Mouse (Mus musculus) embryonic facial prominence, embryonic 13.5 days (tissue): ENCODE results near the gene Btnl10. TPM values are rescaled to one million over a fixed set of nuclear protein-coding genes. Genes with fewer than 3 reads are reported as not detected.
"Not testable (repeated sequence)": the region's sequence is repeated elsewhere in the genome, so short reads cannot be mapped to it uniquely, and the experiment has no call there.

Experiments
- ATAC-seq: fragments of 200-750 bp; cut with Nextera tagmentation; 2 replicates; pipeline ENCODE4 v1.8.0; 2017; ENCODE audit warnings: low read depth; ENCODE audit not compliant: insufficient number of reproducible peaks, insufficient read depth, low FRiP score, low TSS enrichment
- H3K27ac ChIP-seq: fragments of 300-500 bp; sonication (generic); 2 replicates; pipeline ENCODE4 v1.5.1; 2015; ENCODE audit warnings: moderate library complexity, mild to moderate bottlenecking, inconsistent platforms
- H3K27me3 ChIP-seq: fragments of 300-500 bp; sonication (generic); 2 replicates; pipeline ENCODE4 v1.6.1; 2015; ENCODE audit warnings: mild to moderate bottlenecking, inconsistent platforms
- H3K36me3 ChIP-seq: fragments of 300-500 bp; sonication (generic); 2 replicates; pipeline ENCODE4 v1.6.1; 2015; ENCODE audit warnings: mild to moderate bottlenecking, inconsistent platforms
- H3K4me1 ChIP-seq: fragments of 300-500 bp; sonication (generic); 2 replicates; pipeline ENCODE4 v1.6.1; 2015; ENCODE audit warnings: inconsistent platforms
- H3K4me2 ChIP-seq: fragments of 300-500 bp; sonication (generic); 2 replicates; pipeline ENCODE4 v1.6.1; 2015; ENCODE audit warnings: moderate library complexity, mild to moderate bottlenecking, inconsistent platforms
- H3K4me3 ChIP-seq: fragments of 300-500 bp; sonication (generic); 2 replicates; pipeline ENCODE4 v1.5.1; 2015; ENCODE audit warnings: mild to moderate bottlenecking, inconsistent platforms
- H3K9ac ChIP-seq: fragments of 300-500 bp; sonication (generic); 2 replicates; pipeline ENCODE4 v1.6.1; 2015; ENCODE audit warnings: mild to moderate bottlenecking, inconsistent platforms
- H3K9me3 ChIP-seq: fragments of 300-500 bp; sonication (generic); 2 replicates; pipeline ENCODE4 v1.6.1; 2016; ENCODE audit warnings: inconsistent platforms
- WGBS: fragments of 180-500 bp; shearing (Covaris S2); methylation state at CpG from one replicate; pipeline ENCODE4 v1.1.7; 2015; ENCODE audit warnings: mixed read lengths; 5-methylcytosine and 5-hydroxymethylcytosine counted together
- polyA plus RNA-seq: library from polyadenylated mRNA; unstranded; fragments of >200 nt; fragmentation: Nextera tagmentation; extraction: Ambion mirVana; gene quantifications from 2 replicates; pipeline ENCODE4 v1.2.1, GENCODE M21; 2015

Btnl10 gene
- polyA plus RNA-seq, 1 experiment from 2014 or later = not detected

DNA sequence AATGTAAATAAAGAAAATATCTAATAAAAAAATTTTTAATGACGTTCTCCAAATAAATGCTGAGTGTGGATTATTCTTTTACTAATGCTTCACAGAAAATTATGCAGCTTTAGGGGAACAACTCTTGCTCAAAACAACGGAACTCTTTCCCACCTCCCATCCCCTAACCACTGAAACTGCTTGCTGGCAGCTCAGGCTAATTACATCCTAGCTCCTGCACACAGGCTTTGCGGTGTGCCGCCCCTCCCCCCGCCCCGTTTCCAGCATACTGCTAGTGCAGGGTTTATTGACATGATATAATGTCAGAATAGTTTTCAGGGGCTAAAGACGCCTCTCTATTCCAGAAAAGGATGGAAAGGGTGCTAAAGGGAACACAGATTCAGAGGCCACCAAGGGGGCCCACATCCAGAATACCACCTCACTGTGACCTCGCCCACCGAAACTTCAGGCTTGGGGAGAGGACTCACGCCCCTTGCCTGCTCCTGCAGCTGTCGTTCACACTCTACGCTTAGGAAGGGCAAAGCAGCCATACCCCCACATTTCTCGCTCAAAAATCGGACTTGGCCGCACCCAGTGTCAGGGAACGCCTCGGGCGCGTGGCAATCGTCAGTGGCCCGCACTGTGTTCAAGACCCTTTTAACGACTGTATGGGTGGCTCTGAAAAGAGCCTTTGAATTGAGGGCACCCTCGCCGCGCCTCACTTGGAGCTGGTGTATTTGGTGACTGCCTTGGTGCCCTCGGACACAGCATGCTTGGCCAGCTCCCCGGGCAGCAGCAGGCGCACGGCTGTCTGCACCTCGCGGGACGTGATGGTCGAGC is 35.9 kb downstream of the Btnl10 start:
- ATAC-seq = no peak
- peak overlapping the region; percentile 98 for H3K27ac ChIP-seq
- no peaks in the 10 kb centered on the region for H3K9me3 ChIP-seq
- peaks cover 40% of the 10 kb centered on the region for H3K4me1 ChIP-seq
- peak overlapping the region; percentile 78 for H3K9ac ChIP-seq
- H3K4me3 ChIP-seq = peak overlapping the region; percentile 84
- H3K36me3 ChIP-seq = peaks cover 8% of the 10 kb centered on the region
- H3K4me2 ChIP-seq = peak overlapping the region; percentile 94
- H3K27me3 ChIP-seq = peaks cover 24% of the 10 kb centered on the region
- WGBS = under 1% methylated on average over 33 of the region's 33 CpGs

DNA sequence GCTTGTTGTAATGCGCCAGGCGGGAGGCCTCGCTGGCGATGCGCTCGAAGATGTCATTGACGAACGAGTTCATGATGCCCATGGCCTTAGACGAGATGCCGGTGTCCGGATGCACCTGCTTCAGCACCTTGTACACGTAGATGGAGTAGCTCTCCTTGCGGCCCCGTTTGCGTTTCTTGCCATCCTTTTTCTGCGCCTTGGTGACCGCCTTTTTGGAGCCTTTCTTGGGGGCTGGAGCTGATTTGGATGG is 36.4 kb downstream of the Btnl10 start:
- H3K27me3 ChIP-seq = peaks cover 24% of the 10 kb centered on the region
- H3K4me2 ChIP-seq = peak overlapping the region; percentile 94
- H3K4me3 ChIP-seq = peak overlapping the region; percentile 84
- peaks cover 41% of the 10 kb centered on the region for H3K4me1 ChIP-seq
- H3K9me3 ChIP-seq, H3K36me3 ChIP-seq, ATAC-seq: not testable (repeated sequence)
- WGBS = under 1% methylated on average over 17 of the region's 17 CpGs
- peak overlapping the region; percentile 98 for H3K27ac ChIP-seq
- peak overlapping the region; percentile 78 for H3K9ac ChIP-seq

DNA sequence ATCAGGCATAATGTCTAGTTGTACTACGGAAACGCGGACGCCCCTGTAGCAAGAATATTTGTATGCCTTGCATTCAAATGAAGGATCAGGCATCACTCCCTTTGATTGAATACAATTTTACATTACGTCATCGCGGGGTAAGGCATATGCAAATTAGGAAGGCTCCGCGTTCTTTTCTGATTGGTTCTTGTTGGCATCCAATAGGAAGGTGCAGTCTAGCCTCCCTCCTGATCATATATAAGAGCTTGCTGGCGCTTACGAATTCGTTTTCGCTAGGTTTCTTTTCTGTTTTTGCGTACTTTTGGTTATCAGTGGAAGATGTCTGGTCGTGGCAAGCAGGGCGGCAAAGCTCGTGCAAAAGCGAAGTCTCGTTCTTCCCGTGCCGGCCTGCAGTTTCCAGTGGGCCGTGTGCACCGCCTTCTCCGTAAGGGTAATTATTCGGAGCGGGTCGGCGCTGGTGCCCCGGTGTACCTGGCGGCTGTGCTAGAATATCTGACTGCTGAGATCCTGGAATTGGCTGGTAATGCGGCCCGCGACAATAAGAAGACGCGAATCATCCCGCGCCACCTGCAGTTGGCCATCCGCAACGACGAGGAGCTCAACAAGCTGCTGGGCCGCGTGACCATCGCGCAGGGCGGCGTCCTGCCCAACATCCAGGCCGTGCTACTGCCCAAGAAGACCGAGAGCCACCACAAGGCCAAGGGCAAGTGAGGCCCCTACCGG is 36.9 kb downstream of the Btnl10 start, which contains the start of the genes Hist3h2a and Trim17:
Gene Hist3h2a, plus strand, starts transcription at position 266 of the 723 bp plus-strand sequence.
Gene Trim17, plus strand, starts transcription at position 266 of the 723 bp plus-strand sequence.
- ATAC-seq = peak; percentile 90
- Histone ChIP-seq H3K4me2 (peak within 1 kb of the TSS; percentile 94), H3K27me3 (peaks cover 24% of the 10 kb centered on the region), H3K4me3 (peak within 1 kb of the TSS; percentile 84), H3K27ac (peak within 1 kb of the TSS; percentile 98), H3K36me3 (peaks cover 8% of the 10 kb centered on the region), H3K9me3 (no peaks in the 10 kb centered on the region), H3K9ac (peak within 1 kb of the TSS; percentile 96), H3K4me1 (peaks cover 43% of the 10 kb centered on the region)
- under 1% methylated on average over 49 of the region's 49 CpGs for whole genome bisulfite sequencing

DNA sequence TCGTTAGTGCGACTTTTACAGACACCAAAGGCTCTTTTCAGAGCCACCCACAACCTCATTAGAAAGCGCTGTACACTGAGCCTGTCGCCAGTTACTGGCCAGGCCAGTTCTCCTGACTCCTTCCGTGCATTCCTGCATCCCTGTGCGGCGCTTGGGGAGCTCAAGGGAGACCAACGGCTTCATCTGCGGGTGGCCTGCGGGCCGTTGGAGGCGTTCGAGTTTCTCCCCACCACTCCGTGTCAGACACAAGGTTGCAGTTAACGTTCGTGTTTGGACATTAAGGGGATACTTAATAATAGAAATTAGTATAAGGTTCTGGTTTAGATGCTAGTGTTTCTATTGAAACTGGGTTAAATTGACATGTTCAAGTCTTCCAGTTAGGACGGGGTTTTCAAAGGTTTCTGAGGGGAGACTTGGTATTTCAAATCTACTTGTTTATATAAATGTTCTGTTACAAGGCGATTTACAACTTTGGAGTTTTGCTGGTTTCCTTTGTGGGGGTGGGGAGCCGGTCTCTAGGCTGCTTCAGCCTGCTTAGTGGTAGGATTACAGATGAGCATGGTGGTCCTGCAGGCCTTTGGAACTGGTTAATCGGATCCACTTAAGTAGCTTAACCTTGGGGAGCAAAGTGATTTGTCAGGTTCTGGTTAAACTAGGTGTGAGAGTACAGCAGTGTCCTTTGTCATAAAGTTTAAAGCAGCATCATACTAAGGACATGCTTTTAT is 37.6 kb downstream of the Btnl10 start:
- Histone ChIP-seq H3K27ac (peak overlapping the region; percentile 98), H3K9ac (peak overlapping the region; percentile 96), H3K4me2 (peak overlapping the region; percentile 94), H3K4me3 (peak overlapping the region; percentile 84), H3K4me1 (peaks cover 40% of the 10 kb centered on the region), H3K27me3 (peaks cover 20% of the 10 kb centered on the region), H3K36me3 (peaks cover 8% of the 10 kb centered on the region), H3K9me3 (no peaks in the 10 kb centered on the region)
- WGBS = under 1% methylated on average over 20 of the region's 20 CpGs
- ATAC-seq = peak; percentile 26; the same call in 1 of the 2 replicates

DNA sequence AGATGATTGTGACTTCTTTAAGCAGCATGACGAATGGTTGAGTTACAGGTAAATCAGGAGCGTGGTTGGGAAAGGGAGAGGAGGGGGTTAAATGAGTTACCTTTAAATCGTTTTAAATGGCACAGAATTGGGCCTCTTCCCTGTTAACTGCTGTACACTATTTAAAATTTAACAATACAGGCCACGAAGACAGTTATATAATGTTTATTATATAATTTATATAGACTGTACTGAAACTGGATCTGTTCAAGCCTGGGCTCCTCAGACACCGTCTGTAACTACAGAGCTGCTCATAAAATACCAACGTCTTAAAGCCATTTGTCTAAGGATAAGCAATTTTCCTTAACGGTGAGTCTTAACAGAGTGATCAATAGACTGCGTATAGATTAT is 38.2 kb downstream of the Btnl10 start:
- Histone ChIP-seq H3K4me3 (peak overlapping the region; percentile 84), H3K9me3 (no peaks in the 10 kb centered on the region), H3K36me3 (peaks cover 8% of the 10 kb centered on the region), H3K27ac (peak overlapping the region; percentile 98), H3K4me2 (peak overlapping the region; percentile 94), H3K27me3 (peaks cover 15% of the 10 kb centered on the region), H3K4me1 (peaks cover 40% of the 10 kb centered on the region), H3K9ac (peak overlapping the region; percentile 96)
- 22% methylated on average over 8 of the region's 8 CpGs for WGBS
- ATAC-seq = no peak

DNA sequence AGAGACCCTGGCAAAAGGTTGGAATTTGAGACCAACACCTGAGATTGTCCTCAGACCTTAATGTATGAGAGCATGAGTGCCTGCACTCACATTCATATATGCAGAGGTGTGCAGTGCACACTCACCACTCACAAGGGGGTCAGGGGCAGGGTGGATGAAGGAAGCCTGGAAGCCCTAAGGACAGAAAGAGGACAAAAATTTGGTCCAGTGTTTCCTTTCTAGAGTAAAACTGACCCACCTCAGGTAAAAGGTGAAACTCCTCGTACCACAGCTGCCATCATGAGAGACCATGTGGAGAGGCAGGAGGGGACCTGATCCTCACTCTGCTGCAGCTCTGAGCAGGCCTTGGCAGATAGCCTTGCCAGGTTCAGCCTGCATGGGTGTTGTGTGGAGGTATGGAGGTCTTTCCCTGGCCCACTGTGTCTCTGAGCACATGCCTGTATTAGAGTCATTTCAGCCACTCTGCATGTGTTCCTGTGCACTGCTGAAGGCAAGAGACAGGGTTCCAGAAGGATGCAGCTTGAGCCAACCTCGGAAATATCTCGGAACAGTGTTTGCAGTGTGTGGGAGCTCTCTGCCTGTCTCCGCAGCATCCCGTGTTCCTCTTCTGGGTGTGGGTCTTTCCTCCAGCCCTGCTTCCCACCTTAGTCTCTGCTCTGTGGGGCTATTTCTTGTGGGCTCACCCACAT is 39.7 kb downstream of the Btnl10 start:
- WGBS = 81% methylated on average over 5 of the region's 5 CpGs
- no peaks in the 10 kb centered on the region for H3K9me3 ChIP-seq
- no peak for ATAC-seq
- peaks cover 16% of the 10 kb centered on the region for H3K27me3 ChIP-seq
- H3K27ac ChIP-seq = no peak overlapping the region
- H3K36me3 ChIP-seq = peaks cover 8% of the 10 kb centered on the region
- peak overlapping the region; percentile 94 for H3K4me2 ChIP-seq
- peak overlapping the region; percentile 96 for H3K9ac ChIP-seq
- H3K4me1 ChIP-seq = peaks cover 40% of the 10 kb centered on the region
- peak overlapping the region; percentile 84; the same call in 1 of the 2 replicates for H3K4me3 ChIP-seq

DNA sequence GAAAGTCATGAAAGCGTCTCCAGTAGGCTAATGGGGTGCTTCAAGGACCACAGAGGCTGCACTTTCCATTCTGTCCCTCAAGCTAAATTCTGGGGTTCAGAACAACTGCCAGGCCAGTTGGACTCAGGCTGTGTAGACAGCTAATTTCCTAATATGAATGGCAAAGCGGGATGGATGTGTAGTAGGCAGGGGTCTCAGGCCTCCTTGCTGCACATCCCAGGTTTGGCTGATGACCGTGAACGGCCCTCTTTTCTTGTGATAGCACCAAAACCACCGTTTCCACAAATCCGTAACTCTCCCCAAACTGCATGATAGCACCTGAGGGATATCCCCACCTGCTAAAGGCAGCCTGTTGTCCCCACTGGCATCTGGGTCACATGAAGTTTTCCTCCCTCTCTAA is 40.8 kb downstream of the Btnl10 start:
- Histone ChIP-seq H3K4me2 (no peak overlapping the region), H3K4me3 (no peak overlapping the region), H3K27ac (no peak overlapping the region), H3K27me3 (peaks cover 28% of the 10 kb centered on the region), H3K36me3 (peaks cover 8% of the 10 kb centered on the region), H3K9me3 (no peaks in the 10 kb centered on the region), H3K4me1 (peaks cover 36% of the 10 kb centered on the region), H3K9ac (no peak overlapping the region)
- whole genome bisulfite sequencing = 90% methylated on average over 6 of the region's 6 CpGs
- no peak for ATAC-seq

DNA sequence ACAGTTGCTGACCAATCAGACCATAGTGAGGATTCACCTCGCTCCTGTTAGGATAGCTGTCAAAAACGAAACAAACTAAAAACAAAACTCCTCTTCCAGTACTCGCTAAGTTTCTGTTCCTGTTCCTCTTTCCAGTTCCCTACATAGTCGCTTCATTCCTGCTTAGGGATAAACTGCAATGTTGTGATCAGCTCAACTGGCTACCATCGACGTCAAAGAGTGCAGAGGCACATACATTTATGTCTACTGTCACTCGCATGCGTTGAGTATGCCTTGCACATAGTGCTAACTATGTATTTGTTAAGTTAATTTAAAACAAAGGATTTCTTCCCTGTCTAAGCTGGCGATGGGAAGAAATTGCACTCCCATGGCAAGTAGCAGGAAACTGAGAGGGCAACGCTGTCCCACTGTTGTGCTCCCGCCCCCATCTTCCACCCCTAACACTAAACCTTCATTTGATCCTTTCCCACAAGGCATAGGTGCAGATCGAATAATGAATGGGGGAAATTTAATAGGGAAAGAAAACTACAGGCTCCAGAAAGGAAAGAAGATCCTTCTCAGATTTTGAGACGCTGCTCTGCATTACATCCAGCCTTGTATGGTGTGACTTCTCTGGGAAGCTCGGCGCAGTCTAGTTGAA is 41.6 kb downstream of the Btnl10 start:
- peak overlapping the region; percentile 84 for H3K4me2 ChIP-seq
- H3K4me3 ChIP-seq = peak overlapping the region; percentile 48
- H3K36me3 ChIP-seq = peaks cover 8% of the 10 kb centered on the region
- H3K9me3 ChIP-seq = no peaks in the 10 kb centered on the region
- ATAC-seq = no peak
- H3K4me1 ChIP-seq = peaks cover 34% of the 10 kb centered on the region
- peak overlapping the region; percentile 65 for H3K9ac ChIP-seq
- 30% methylated on average over 15 of the region's 15 CpGs for WGBS
- H3K27ac ChIP-seq = no peak overlapping the region
- H3K27me3 ChIP-seq = peaks cover 34% of the 10 kb centered on the region

DNA sequence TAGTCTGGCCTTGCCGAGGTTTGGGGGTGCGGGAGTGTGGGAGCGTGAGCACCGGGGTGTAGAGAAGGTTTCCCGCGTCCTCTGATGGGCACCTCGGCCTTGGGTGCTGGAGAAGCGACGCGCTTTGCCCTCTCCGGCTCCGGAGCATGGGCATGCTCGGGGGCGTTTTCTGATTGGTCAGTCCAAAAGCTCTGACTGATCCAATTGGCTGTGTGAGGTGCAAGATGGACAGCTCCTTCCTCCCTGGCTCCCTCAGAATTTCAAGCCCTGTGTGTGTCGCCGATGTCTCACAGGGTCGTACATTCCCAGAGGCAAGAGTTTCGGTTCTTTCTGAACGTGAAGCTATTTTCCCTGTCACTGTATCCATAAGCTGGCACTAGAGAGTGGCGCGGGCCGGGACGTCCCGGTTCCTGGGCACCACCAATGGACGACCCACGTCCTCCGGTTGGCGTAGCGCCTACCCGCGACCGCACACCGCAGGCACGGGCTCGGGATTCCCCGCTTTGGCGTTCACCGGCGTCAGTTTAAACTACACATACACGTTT is 42.3 kb downstream of the Btnl10 start:
- H3K9me3 ChIP-seq = no peaks in the 10 kb centered on the region
- H3K4me1 ChIP-seq = peaks cover 34% of the 10 kb centered on the region
- peak overlapping the region; percentile 84 for H3K4me2 ChIP-seq
- H3K4me3 ChIP-seq = peak overlapping the region; percentile 48
- peak overlapping the region; percentile 65 for H3K9ac ChIP-seq
- ATAC-seq = 0 out of 2 replicates have a peak, but pooled peaks have one; percentile 45
- WGBS = 2% methylated on average over 40 of the region's 40 CpGs
- H3K36me3 ChIP-seq = peaks cover 8% of the 10 kb centered on the region
- H3K27me3 ChIP-seq = peaks cover 36% of the 10 kb centered on the region
- no peak overlapping the region for H3K27ac ChIP-seq

DNA sequence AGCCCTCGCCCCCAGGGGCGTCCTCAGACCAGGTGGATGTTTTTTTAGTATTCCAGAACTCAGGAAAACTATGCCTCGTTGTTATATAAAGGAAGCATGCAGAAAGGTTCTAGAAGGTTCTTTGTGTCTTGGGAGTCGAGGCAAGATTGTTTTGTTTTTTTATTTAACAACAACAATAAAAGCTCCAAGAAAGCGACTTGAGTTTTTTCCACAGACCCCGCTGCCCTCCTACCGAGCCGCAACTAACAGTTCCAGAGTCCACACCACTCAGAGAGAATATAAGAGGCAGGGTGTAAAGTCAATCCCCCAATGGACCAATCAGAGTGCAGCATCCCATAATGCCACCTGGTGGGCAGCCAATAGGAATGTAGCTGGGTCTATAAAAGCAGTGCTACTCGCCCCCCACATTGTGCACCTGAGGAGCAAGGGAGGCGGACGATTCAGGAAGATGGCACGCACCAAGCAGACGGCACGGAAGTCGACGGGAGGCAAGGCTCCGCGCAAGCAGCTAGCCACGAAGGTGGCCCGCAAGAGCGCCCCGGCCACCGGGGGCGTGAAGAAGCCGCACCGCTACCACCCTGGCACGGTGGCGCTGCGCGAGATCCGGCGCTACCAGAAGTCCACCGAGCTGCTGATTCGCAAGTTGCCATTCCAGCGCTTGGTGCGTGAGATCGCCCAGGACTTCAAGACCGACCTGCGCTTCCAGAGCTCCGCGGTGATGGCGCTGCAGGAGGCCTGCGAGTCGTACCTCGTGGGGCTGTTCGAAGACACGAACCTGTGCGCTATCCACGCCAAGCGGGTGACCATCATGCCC is 43.9 kb downstream of the Btnl10 start:
- 61% methylated on average over 50 of the region's 50 CpGs for WGBS
- no peaks in the 10 kb centered on the region for H3K9me3 ChIP-seq
- peaks cover 8% of the 10 kb centered on the region for H3K36me3 ChIP-seq
- peaks cover 36% of the 10 kb centered on the region for H3K27me3 ChIP-seq
- no peak overlapping the region for H3K27ac ChIP-seq
- H3K4me3 ChIP-seq = no peak overlapping the region
- no peak for ATAC-seq
- H3K4me1 ChIP-seq = peaks cover 27% of the 10 kb centered on the region
- H3K9ac ChIP-seq = no peak overlapping the region
- H3K4me2 ChIP-seq = no peak overlapping the region
